Mouse (Mus musculus) heart, embryonic 12.5 days (tissue): Measurements from ENCODE around the gene Pin1. TPM values are rescaled to one million over a fixed set of nuclear protein-coding genes. Genes with fewer than 3 reads are reported as not detected.

Experiments used
- ATAC-seq: fragments of 200-750 bp; cut with Nextera tagmentation; 2 replicates; pipeline ENCODE4 v1.8.0; 2017; ENCODE audit warnings: moderate TSS enrichment, moderate library complexity; ENCODE audit not compliant: insufficient number of reproducible peaks, low FRiP score
- H3K27ac ChIP-seq: fragments of 300-500 bp; sonication (generic); 2 replicates; pipeline ENCODE4 v1.5.1; 2016; ENCODE audit warnings: mild to moderate bottlenecking, moderate library complexity; ENCODE audit not compliant: poor library complexity, severe bottlenecking
- H3K27me3 ChIP-seq: fragments of 300-500 bp; sonication (generic); replicated peaks from 2 replicates; pipeline ENCODE4 v1.6.1; 2016; ENCODE audit warnings: mild to moderate bottlenecking, moderate library complexity
- H3K36me3 ChIP-seq: fragments of 300-500 bp; sonication (generic); 2 replicates; pipeline ENCODE4 v1.6.1; 2016; ENCODE audit warnings: mild to moderate bottlenecking, moderate library complexity
- H3K4me1 ChIP-seq: fragments of 300-500 bp; sonication (generic); replicated peaks from 2 replicates; pipeline ENCODE4 v1.6.1; 2016; ENCODE audit warnings: mild to moderate bottlenecking
- H3K4me2 ChIP-seq: fragments of 300-500 bp; sonication (generic); 2 replicates; pipeline ENCODE4 v1.6.1; 2016; ENCODE audit warnings: mild to moderate bottlenecking, moderate library complexity
- H3K4me3 ChIP-seq: fragments of 300-500 bp; sonication (generic); 2 replicates; pipeline ENCODE4 v1.5.1; 2016; ENCODE audit warnings: mild to moderate bottlenecking
- H3K9ac ChIP-seq: fragments of 300-500 bp; sonication (generic); 2 replicates; pipeline ENCODE4 v1.6.1; 2016; ENCODE audit warnings: mild to moderate bottlenecking, moderate library complexity
- H3K9me3 ChIP-seq: fragments of 300-500 bp; sonication (generic); replicated peaks from 2 replicates; pipeline ENCODE4 v1.6.1; 2016; ENCODE audit warnings: mild to moderate bottlenecking, moderate library complexity
- WGBS: fragments of 180-500 bp; shearing (Covaris S2); methylation state at CpG from one replicate; pipeline ENCODE4 v1.1.7; 2016; 5-methylcytosine and 5-hydroxymethylcytosine counted together
- polyA plus RNA-seq: library from polyadenylated mRNA; unstranded; fragments of >200 nt; fragmentation: Nextera tagmentation; extraction: Ambion mirVana; gene quantifications from 2 replicates; pipeline ENCODE4 v1.2.1, GENCODE M21; 2016

Pin1 gene
- polyA plus RNA-seq, 1 experiment from 2014 or later = 43.4 TPM

DNA sequence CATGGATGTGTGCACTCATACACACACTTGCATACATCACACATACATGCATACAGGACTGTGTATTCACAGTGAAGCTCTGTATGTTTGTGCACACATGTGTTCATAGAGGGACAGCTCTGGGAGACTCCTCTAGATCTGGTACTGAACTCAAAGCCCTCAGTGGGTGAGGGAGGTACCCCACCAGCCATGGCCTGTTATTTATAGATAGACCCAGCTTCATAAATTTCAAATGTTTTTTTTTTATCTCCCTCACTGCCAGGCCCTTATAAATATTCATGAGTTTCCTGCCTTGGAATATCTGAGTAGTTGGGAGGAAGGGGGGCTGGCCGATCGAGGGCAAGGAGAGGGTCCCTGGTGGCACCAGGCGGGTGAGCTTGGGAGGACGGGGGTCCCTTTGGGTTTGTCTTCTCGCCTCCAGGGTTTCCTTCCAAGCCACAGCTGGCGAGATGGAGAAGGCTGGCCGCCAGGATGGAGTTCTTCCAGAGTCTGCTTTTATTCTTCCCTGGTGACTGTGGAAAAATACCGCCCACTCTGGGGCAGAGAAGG lies 52.0 kb downstream of the Pin1 start:
- Histone ChIP-seq H3K4me1 (no peaks in the 10 kb centered on the region), H3K4me3 (no peak overlapping the region), H3K9me3 (peaks cover 4% of the 10 kb centered on the region; the same call in 1 of the 2 replicates), H3K36me3 (no peaks in the 10 kb centered on the region), H3K27me3 (no peaks in the 10 kb centered on the region), H3K9ac (no peak overlapping the region), H3K4me2 (no peak overlapping the region), H3K27ac (no peak overlapping the region)
- ATAC-seq = no peak
- WGBS = 59% methylated on average over 8 of the region's 8 CpGs

DNA sequence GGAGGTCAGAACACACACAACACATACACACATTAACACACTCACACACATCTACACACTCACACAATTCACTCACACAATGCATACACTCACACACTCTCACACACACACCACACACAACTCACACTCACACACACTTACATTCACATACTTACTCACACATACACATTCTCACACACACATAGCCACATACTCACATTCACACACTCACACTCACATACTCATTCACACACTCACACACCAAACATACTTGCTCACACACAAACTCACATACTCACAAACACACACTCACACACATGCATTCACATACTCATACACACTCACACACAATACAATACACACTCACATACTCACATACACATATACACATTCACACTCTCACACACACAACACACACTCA lies 53.5 kb downstream of the Pin1 start:
- no peaks in the 10 kb centered on the region for H3K4me1 ChIP-seq
- no peak for ATAC-seq
- H3K4me2 ChIP-seq = no peak overlapping the region
- H3K27me3 ChIP-seq = no peaks in the 10 kb centered on the region
- no peak overlapping the region for H3K4me3 ChIP-seq
- H3K9me3 ChIP-seq = peaks cover under 1% of the 10 kb centered on the region; the same call in 1 of the 2 replicates
- no peak overlapping the region for H3K9ac ChIP-seq
- H3K27ac ChIP-seq = no peak overlapping the region
- no peaks in the 10 kb centered on the region for H3K36me3 ChIP-seq

DNA sequence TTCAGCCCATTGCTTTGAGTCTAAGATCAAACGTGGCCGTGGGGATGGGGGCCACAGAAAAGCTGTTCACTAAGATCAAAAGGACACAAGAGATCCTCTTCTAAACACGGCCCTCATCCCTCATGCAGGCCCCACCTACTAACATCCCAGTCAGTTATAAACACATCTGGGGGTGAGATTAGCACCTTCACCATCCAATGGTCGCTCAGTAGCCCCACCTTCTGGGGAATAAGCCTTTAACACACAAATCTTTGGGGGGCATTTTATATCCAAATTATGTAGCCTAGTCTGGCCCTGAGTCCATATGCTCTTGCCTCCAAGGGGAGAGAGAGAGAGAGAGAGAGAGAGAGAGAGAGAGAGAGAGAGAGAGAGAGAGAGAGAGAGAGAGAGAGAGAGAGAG lies 54.1 kb downstream of the Pin1 start:
- no peaks in the 10 kb centered on the region for H3K36me3 ChIP-seq
- WGBS = 39% methylated on average over 4 of the region's 4 CpGs
- H3K27ac ChIP-seq = no peak overlapping the region
- no peaks in the 10 kb centered on the region for H3K4me1 ChIP-seq
- no peak for ATAC-seq
- H3K27me3 ChIP-seq = no peaks in the 10 kb centered on the region
- H3K9me3 ChIP-seq = no peaks in the 10 kb centered on the region
- no peak overlapping the region for H3K4me2 ChIP-seq
- H3K4me3 ChIP-seq = no peak overlapping the region
- no peak overlapping the region for H3K9ac ChIP-seq

DNA sequence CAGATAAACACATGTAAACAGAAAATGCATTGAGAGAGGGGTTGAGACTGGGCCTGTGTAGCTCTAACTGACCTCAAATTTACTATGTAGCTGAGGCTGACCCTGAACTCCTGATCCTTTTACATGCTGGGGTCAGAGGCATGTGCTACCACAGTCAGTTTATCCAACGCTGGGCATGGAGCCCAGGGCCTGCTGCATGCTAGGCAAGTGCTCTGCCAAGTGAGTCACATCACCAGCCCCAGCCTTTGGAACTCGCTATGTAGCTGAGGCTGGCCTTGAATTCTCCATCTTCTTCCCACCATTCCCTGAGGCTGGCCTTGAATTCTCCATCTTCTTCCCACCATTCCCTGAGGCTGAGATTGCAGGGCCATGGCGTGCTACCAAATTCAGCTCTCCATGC lies 58.6 kb downstream of the Pin1 start:
- 64% methylated on average over 3 of the region's 3 CpGs for WGBS
- Histone ChIP-seq H3K27me3 (0 out of 2 replicates have a peak, but pooled peaks cover 7% of the 10 kb centered on the region), H3K9me3 (peaks cover 4% of the 10 kb centered on the region)

DNA sequence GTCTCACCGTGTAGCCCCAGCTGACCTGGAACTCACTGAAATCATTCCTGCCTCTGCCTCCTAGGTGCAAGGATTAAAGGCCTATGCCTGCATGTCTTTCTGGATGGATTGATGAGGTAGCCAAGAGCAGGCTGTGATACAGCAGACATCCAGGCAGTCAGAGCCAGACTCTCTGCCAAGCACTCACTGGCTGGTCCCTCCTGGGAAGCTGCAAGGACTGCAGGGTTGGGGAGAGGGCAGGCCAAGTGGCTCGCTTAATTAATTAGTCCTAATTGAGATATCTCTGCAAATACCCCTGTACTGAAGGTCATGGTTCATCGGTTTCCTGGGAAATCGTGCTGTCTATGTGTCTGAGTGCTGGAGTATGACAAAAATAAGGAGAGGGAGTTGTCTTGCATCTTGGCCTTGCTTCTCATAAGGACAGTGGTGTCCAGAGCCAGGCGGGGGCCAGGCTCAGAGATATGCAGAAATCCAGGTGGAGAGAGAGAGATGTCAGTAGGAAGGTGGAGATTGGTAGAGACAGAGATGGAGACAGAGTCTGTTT lies 61.1 kb downstream of the Pin1 start:
- Histone ChIP-seq H3K4me3 (no peak overlapping the region), H3K27ac (no peak overlapping the region), H3K36me3 (no peaks in the 10 kb centered on the region), H3K9ac (no peak overlapping the region), H3K27me3 (0 out of 2 replicates have a peak, but pooled peaks cover 7% of the 10 kb centered on the region), H3K4me1 (no peaks in the 10 kb centered on the region), H3K9me3 (peaks cover 4% of the 10 kb centered on the region), H3K4me2 (no peak overlapping the region)
- ATAC-seq = no peak
- WGBS = 73% methylated on average over 5 of the region's 5 CpGs

More for the DNA sequence above, 58.6 kb downstream of the Pin1 start:
- no peak overlapping the region for H3K27ac ChIP-seq
- no peaks in the 10 kb centered on the region for H3K36me3 ChIP-seq
- H3K9ac ChIP-seq = no peak overlapping the region
- no peak overlapping the region for H3K4me3 ChIP-seq
- ATAC-seq = no peak
- H3K4me1 ChIP-seq = no peaks in the 10 kb centered on the region
- no peak overlapping the region for H3K4me2 ChIP-seq

DNA sequence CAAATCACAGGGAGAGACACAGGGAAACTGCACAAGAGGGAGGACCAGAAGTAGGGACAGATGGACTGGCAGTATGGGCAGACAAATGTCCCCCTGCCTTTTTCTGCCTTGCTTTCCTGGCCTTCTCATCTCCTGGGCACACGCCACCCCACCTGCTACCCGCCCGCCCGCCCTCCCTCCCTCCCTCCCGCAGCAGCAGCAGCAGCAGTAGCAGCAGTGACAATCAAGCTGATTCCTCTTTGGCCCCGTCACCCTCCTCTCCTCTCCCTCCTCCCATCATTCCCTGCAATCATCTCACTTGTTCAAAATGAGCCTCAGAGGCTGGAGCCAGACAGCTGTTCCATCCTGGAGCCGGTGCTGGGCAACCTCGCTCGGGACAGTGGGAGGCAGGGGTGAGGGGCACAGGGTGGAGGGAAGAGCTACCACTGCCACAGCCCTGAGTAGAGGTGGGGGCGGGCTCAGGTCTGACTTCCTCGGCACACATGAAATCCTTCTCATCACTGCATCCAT lies 61.6 kb downstream of the Pin1 start:
- no peak overlapping the region for H3K9ac ChIP-seq
- no peak overlapping the region for H3K27ac ChIP-seq
- H3K36me3 ChIP-seq = no peaks in the 10 kb centered on the region
- no peak overlapping the region for H3K4me2 ChIP-seq
- peak; percentile 53; the same call in 1 of the 2 replicates for ATAC-seq
- 56% methylated on average over 9 of the region's 11 CpGs for WGBS
- 0 out of 2 replicates have a peak, but pooled peaks cover 7% of the 10 kb centered on the region for H3K27me3 ChIP-seq
- no peaks in the 10 kb centered on the region for H3K4me1 ChIP-seq
- H3K4me3 ChIP-seq = no peak overlapping the region
- peaks cover 4% of the 10 kb centered on the region for H3K9me3 ChIP-seq

DNA sequence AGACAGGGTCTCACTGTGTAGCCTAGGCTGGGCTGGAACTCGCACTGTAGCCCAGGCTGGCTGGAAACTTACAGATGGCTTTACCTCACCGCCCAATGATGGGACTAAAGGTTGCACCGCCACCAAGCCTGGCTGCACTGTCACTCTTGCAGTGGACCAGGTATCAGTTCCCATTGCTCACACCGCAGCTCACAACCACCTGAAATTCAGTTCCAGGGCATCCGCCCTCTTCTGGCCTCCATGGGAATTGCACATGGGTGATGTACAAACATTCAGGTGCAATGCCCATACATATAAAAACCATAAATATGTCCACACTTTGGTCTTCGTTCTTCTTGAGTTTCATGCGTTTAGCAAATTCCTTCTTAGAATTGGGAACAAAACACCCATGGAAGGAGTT lies 63.4 kb downstream of the Pin1 start:
- WGBS = 64% methylated on average over 7 of the region's 7 CpGs
- H3K9me3 ChIP-seq = peaks cover 4% of the 10 kb centered on the region
- no peaks in the 10 kb centered on the region for H3K4me1 ChIP-seq
- H3K36me3 ChIP-seq = no peaks in the 10 kb centered on the region
- no peak overlapping the region for H3K4me2 ChIP-seq
- H3K4me3 ChIP-seq = no peak overlapping the region
- H3K27me3 ChIP-seq = 0 out of 2 replicates have a peak, but pooled peaks cover 7% of the 10 kb centered on the region
- ATAC-seq = no peak
- H3K9ac ChIP-seq = no peak overlapping the region
- no peak overlapping the region for H3K27ac ChIP-seq

Other genes starting within 250 kb of the Pin1 start
- 14.8 and 15.0 TPM in 2 replicates for gene Zfp26, start 191.9 kb upstream of the Pin1 start, polyA plus RNA-seq
- 12.4 and 14.0 TPM in 2 replicates for gene Zfp426, start 159.3 kb upstream of the Pin1 start, polyA plus RNA-seq
- gene Zfp266, start 130.7 kb upstream of the Pin1 start, polyA plus RNA-seq = 62.1 and 62.2 TPM in 2 replicates
- gene Zfp846, start 70.8 kb upstream of the Pin1 start, polyA plus RNA-seq = 10.1 and 10.7 TPM in 2 replicates
- gene Ubl5, start 9.2 kb upstream of the Pin1 start, polyA plus RNA-seq = 362 and 384 TPM in 2 replicates
- 18.7 and 19.4 TPM in 2 replicates for gene Fbxl12, start 7.3 kb upstream of the Pin1 start, polyA plus RNA-seq
- gene Olfm2, start 94.3 kb downstream of the Pin1 start, polyA plus RNA-seq = 0.87 and 1.1 TPM in 2 replicates
- gene Col5a3, start 163.0 kb downstream of the Pin1 start, polyA plus RNA-seq = 0.05 and 0.06 TPM in 2 replicates
- not detected in 2 replicates for gene Rdh8, start 166.4 kb downstream of the Pin1 start, polyA plus RNA-seq
- 6.5 and 7.1 TPM in 2 replicates for gene A230050P20Rik, start 216.5 kb downstream of the Pin1 start, polyA plus RNA-seq
- 1.5 and 2.5 TPM in 2 replicates for gene Angptl6, start 227.6 kb downstream of the Pin1 start, polyA plus RNA-seq
- 43.5 and 44.3 TPM in 2 replicates for gene Ppan, start 236.1 kb downstream of the Pin1 start, polyA plus RNA-seq
- 215 and 236 TPM in 2 replicates for gene Eif3g, start 246.5 kb downstream of the Pin1 start, polyA plus RNA-seq